Mouse (Mus musculus): ENCODE measurements at regions not wholly inside any gene's neighbourhood (a gene's known extent, or its start where the extent isn't known, plus 50 kb on each side); places are given as distances from the start of the nearest gene placed in this dataset.

DNA sequence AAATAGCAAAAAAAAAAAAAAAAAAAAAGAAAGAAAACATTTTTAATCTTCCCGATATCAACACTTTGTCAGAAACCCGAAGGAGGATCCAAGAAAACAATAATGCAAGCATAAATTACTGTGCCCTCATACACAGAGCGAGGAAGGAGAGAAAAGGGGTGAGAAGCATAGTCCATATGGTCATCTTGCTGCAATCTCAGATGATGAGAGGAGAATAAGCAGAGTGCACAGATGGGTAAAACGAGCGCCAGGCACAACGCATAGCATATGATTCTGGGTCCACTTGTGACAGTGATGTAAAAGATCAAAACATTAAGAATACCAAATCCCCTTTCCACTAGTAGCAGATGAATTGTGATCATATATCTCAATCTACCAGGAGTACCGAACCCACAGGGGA is 152.1 kb downstream of the S1pr1 start:
- Histone ChIP-seq H3K27me3 (ENCODE audit: control insufficient read depth) (no peaks in the 10 kb centered on the region), H3K4me1 (ENCODE audit: control insufficient read depth) (no peaks in the 10 kb centered on the region), H3K9me3 (ENCODE audit: control insufficient read depth, low read length) (no peaks in the 10 kb centered on the region), H3K36me3 (ENCODE audit: control insufficient read depth) (no peaks in the 10 kb centered on the region), H3K4me3 (replicated peaks) (no peak overlapping the region)
- no peak for TF ChIP-seq GATA1 (IDR thresholded peaks at IDR 0.05; ENCODE audit: low read length)
- no peak for TF ChIP-seq TAL1 (IDR thresholded peaks at IDR 0.05; ENCODE audit: low read length)

DNA sequence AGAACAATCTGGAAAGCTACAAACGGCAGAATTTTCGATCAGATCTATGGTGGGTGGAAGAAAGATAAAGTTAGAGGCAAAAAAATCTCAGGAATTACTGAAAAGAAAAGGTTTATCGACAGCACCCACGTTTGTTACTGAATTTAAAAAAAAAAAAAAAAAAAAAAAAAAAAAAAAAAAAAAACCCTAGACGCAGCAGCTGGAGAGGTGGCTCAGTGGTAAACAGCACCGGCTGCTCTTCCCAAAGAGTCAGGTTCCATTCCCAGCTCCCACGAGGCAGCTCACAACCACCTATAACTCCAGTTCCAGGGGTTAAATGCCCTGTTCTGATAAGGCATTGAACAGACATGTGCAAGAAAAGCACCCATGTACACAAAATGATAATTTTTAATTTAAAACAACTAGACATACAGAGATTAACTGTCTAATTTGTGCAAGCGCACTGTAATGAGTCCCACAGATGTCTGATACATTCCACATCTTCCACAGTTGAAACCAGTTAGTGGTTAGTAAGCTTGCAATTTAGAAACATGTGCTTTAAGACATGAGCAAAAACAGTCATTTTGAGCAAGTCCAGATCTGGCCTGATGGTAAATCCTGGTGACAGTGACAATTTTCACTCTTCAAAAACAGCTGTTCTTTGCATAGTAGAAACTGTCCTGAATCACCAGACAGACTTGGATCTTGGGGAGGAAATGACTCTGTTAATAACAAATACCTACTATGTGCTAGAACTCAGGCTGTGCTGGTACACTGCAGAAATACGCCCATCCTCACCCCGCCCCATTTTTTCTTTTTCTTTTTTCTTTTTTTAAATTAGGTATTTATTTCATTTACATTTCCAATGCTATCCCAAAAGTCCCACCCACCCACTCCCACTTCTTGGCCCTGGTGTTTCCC is 159.8 kb downstream of the S1pr1 start:
- H3K4me3 ChIP-seq (replicated peaks), result no peak overlapping the region
- H3K4me1 ChIP-seq (ENCODE audit: control insufficient read depth), result no peaks in the 10 kb centered on the region
- H3K9me3 ChIP-seq (ENCODE audit: control insufficient read depth, low read length), result no peaks in the 10 kb centered on the region
- no peaks in the 10 kb centered on the region for H3K27me3 ChIP-seq (ENCODE audit: control insufficient read depth)
- no peak for TF ChIP-seq TAL1 (IDR thresholded peaks at IDR 0.05; ENCODE audit: low read length)
- no peak for TF ChIP-seq GATA1 (IDR thresholded peaks at IDR 0.05; ENCODE audit: low read length)
- H3K36me3 ChIP-seq (ENCODE audit: control insufficient read depth), result no peaks in the 10 kb centered on the region

DNA sequence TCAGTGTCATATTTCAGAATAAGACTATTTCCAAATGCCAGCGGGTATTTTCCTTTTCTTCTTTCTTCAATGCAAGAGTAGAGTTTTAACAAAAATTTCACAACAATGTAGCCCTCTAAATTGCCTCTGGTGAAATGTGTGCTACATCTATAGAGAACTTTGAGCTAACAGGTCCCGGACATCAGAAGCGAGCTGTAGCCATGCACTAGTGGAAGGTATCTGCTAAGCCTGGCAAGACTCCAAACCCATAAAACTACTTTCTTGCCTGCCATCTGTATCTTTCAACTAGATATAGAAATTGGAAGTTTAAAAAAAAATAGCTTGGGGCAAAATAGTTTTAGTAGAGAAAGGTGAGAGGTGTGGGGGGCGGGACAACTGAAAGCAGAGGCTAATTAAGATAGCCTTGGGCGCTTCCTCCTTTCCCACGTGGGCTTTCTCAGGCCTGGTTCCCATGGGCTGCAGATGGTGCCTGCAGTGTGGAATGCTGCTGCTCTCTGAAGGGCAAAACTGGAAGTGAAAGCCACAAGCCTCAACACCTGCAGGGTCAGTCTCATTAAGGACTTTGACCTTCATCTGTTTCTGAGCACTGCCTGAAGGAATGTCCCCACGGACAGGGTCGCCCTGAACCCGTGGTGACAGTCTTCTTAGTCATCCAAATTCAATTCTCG is 160.9 kb downstream of the S1pr1 start:
- Histone ChIP-seq H3K4me3 (replicated peaks) (no peak overlapping the region), H3K4me1 (ENCODE audit: control insufficient read depth) (no peaks in the 10 kb centered on the region), H3K36me3 (ENCODE audit: control insufficient read depth) (no peaks in the 10 kb centered on the region), H3K27me3 (ENCODE audit: control insufficient read depth) (no peaks in the 10 kb centered on the region), H3K9me3 (ENCODE audit: control insufficient read depth, low read length) (no peaks in the 10 kb centered on the region)
- TF ChIP-seq TAL1 (IDR thresholded peaks at IDR 0.05; ENCODE audit: low read length) (no peak), GATA1 (IDR thresholded peaks at IDR 0.05; ENCODE audit: low read length) (no peak)

DNA sequence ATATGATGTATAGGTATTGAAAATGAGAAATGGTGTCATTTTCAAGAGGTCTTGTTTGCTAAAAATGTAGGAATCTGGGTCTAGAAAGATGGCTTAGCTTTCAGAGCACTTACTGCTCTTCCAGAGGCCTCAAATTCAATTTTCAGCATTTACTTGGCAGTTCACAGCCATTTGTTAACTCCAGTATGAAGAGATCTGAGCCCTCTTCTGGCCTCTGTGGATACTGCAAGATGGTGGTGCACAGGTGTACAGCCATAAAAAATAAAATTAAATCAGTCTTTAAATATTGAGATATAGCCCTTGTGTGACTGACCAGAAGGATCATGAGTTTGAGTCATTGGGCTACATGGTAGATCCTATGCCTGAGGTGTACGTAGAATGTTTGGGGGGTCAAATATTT is 173.1 kb downstream of the S1pr1 start:
- no peak for TF ChIP-seq GATA1 (IDR thresholded peaks at IDR 0.05; ENCODE audit: low read length)
- Histone ChIP-seq H3K27me3 (ENCODE audit: control insufficient read depth) (no peaks in the 10 kb centered on the region), H3K4me3 (replicated peaks) (no peak overlapping the region)

DNA sequence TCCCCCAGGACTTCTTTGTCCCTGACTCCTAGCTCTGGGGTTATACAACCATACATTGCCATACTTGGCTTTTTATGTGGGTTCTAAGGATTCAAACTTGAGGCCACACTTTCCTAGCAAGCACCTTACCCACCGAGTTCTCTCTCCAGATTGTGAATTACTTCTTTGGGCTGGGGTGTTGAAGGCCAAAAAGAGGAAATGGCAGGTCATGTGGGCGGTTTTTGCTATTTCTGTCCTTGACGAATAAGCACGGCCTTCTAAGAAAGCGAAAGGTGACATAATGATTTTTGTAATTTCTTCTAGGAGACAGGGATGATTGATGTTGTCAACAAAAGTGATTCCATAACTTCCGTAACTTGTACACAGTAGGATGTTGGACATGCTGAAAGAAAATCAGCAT is 176.5 kb downstream of the S1pr1 start:
- TF ChIP-seq TAL1 (IDR thresholded peaks at IDR 0.05; ENCODE audit: low read length) (no peak), GATA1 (IDR thresholded peaks at IDR 0.05; ENCODE audit: low read length) (no peak)
- H3K36me3 ChIP-seq (ENCODE audit: control insufficient read depth), result no peaks in the 10 kb centered on the region
- no peaks in the 10 kb centered on the region for H3K9me3 ChIP-seq (ENCODE audit: control insufficient read depth, low read length)
- no peak overlapping the region for H3K4me3 ChIP-seq (replicated peaks)
- H3K4me1 ChIP-seq (ENCODE audit: control insufficient read depth), result no peaks in the 10 kb centered on the region
- no peaks in the 10 kb centered on the region for H3K27me3 ChIP-seq (ENCODE audit: control insufficient read depth)

More for the DNA sequence above, 173.1 kb downstream of the S1pr1 start:
- H3K9me3 ChIP-seq (ENCODE audit: control insufficient read depth, low read length), result no peaks in the 10 kb centered on the region
- H3K36me3 ChIP-seq (ENCODE audit: control insufficient read depth), result no peaks in the 10 kb centered on the region
- H3K4me1 ChIP-seq (ENCODE audit: control insufficient read depth), result no peaks in the 10 kb centered on the region

DNA sequence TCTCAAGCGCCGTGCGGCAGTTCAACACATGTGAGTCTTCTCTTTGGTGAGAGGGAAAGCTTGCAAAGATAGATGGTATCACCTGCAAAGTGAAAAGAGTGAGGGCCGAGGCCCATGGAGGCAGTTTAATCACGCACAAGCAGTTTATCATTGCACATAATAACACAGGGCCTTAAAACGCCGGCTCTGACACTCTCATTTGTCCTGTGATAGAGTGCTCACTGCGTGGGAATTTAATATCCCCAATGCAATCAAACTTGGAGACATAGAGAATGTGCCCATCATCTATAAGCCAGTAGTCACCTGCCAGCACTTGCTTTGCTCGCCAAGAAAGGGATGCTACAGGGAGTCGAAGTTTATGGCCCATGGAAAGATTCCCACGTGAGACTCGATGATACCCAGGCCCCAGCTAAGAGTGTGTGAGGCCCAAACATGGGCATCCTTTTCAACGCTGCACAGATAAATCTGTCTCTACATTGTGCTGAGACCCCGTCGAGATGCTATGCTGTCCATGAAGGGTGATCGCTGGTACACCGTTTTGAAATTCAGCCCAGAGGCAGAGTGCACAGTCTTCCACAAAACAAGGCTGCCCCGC is 182.6 kb downstream of the S1pr1 start:
- Histone ChIP-seq H3K27me3 (ENCODE audit: control insufficient read depth) (no peaks in the 10 kb centered on the region), H3K4me3 (replicated peaks) (no peak overlapping the region), H3K4me1 (ENCODE audit: control insufficient read depth) (no peaks in the 10 kb centered on the region), H3K36me3 (ENCODE audit: control insufficient read depth) (no peaks in the 10 kb centered on the region), H3K9me3 (ENCODE audit: control insufficient read depth, low read length) (no peaks in the 10 kb centered on the region)
- TF ChIP-seq GATA1 (IDR thresholded peaks at IDR 0.05; ENCODE audit: low read length) (no peak), TAL1 (IDR thresholded peaks at IDR 0.05; ENCODE audit: low read length) (no peak)

DNA sequence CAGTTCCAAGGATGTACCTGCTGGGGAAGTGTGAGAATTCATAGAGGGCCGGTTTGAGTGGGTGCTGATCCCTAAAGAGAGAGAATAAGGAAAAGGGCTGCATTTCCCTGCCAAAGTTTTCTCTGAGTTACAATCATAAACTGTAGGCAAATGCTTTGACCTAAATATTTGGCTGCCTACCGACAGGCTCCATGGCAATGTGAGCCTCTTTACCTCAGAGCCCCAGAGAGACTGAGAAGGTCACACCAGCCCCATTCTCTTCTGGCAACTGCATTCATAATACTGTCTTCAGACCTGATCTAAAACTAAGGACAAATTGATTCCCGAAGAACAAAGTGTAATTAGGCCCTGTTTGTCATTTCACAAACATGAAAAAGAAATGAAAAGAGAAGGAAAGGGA is 184.4 kb downstream of the S1pr1 start:
- no peak for TF ChIP-seq GATA1 (IDR thresholded peaks at IDR 0.05; ENCODE audit: low read length)
- TF ChIP-seq TAL1 (IDR thresholded peaks at IDR 0.05; ENCODE audit: low read length), result no peak
- Histone ChIP-seq H3K4me3 (replicated peaks) (no peak overlapping the region), H3K27me3 (ENCODE audit: control insufficient read depth) (no peaks in the 10 kb centered on the region), H3K4me1 (ENCODE audit: control insufficient read depth) (no peaks in the 10 kb centered on the region), H3K9me3 (ENCODE audit: control insufficient read depth, low read length) (no peaks in the 10 kb centered on the region), H3K36me3 (ENCODE audit: control insufficient read depth) (no peaks in the 10 kb centered on the region)

DNA sequence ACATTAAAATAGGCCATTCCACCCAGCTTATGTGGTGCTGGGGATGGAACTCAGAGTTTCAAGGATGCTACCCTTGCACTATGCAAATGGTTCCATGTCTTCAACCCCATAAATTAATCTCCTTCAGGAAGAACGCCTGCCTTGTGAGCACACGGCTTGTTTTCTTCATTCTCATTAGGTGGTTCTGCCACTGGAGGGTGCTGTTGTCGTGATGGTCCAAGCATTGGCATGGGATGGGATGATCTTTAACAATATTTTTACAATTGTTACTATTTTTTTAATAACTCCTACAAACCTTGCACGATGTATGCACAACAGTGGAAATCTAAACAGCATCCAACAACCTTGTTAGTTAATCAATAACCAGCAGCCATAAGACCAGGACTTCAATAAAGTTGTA is 185.0 kb downstream of the S1pr1 start:
- no peak overlapping the region for H3K4me3 ChIP-seq (replicated peaks)
- no peaks in the 10 kb centered on the region for H3K9me3 ChIP-seq (ENCODE audit: control insufficient read depth, low read length)
- no peaks in the 10 kb centered on the region for H3K4me1 ChIP-seq (ENCODE audit: control insufficient read depth)
- H3K36me3 ChIP-seq (ENCODE audit: control insufficient read depth), result no peaks in the 10 kb centered on the region
- H3K27me3 ChIP-seq (ENCODE audit: control insufficient read depth), result no peaks in the 10 kb centered on the region
- TF ChIP-seq GATA1 (IDR thresholded peaks at IDR 0.05; ENCODE audit: low read length), result no peak
- TF ChIP-seq TAL1 (IDR thresholded peaks at IDR 0.05; ENCODE audit: low read length), result no peak

DNA sequence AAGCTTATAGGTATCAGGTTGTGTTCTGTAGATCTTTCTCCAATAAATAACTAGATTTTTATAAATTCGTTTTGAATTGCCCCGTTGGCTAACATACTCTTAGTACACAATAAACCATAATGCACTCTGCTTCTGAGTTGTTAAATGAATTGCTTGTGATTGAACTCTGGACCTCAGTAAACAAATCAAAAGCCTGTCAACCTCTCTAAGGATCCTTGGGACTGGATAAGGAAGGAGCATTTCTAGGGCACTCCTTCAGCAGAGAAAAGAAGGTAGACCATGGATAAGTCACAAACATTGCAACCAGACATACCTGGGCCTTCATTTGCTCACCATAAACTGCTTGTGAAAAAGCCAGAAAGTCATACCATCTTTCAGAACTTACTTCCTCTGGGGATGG is 191.4 kb downstream of the S1pr1 start:
- H3K4me1 ChIP-seq (ENCODE audit: control insufficient read depth), result no peaks in the 10 kb centered on the region
- no peak for TF ChIP-seq GATA1 (IDR thresholded peaks at IDR 0.05; ENCODE audit: low read length)
- no peak for TF ChIP-seq TAL1 (IDR thresholded peaks at IDR 0.05; ENCODE audit: low read length)
- H3K27me3 ChIP-seq (ENCODE audit: control insufficient read depth), result no peaks in the 10 kb centered on the region
- no peak overlapping the region for H3K4me3 ChIP-seq (replicated peaks)
- no peaks in the 10 kb centered on the region for H3K9me3 ChIP-seq (ENCODE audit: control insufficient read depth, low read length)
- no peaks in the 10 kb centered on the region for H3K36me3 ChIP-seq (ENCODE audit: control insufficient read depth)

Measured in erythroblast, embryonic 14.5 days (primary cell).